Mouse (Mus musculus): Measurements from ENCODE around the gene Rps6kb1.

- no peak for TF ChIP-seq CTCF (IDR thresholded peaks at IDR 0.05; ENCODE audit: low read depth)
- TF ChIP-seq EP300 (IDR thresholded peaks at IDR 0.05; ENCODE audit: low read depth), result no peak
Measured at GRCm38 (mm10) chr11:86462579-86462978, 82.0 kb downstream of the Rps6kb1 start.
